In genomic region chr4:45578554-45579370, GRCm38 (mm10) we compare ENCODE assay signal across 8 mouse cellular contexts. TPM values are rescaled to one million over a fixed set of nuclear protein-coding genes. Genes with fewer than 3 reads are reported as not detected.
DNase-seq lines count a peak whose midpoint lies in the region; ATAC-seq and TF ChIP-seq lines count a peak whose summit lies in the region.

No protein-coding gene starts in this region.

- H3K4me1 ChIP-seq in forebrain, embryonic 14.5 days (ENCODE audit: control insufficient read depth, insufficient read depth, low read length): 0 out of 2 replicates have a peak, but pooled peaks cover 4% of the 10 kb centered on the region
- peaks cover 10% of the 10 kb centered on the region for H3K4me1 ChIP-seq in forebrain, embryonic 15.5 days
- H3K4me1 ChIP-seq in kidney, embryonic 15.5 days: peaks cover 43% of the 10 kb centered on the region
- peaks cover 0 to 4% of the 10 kb centered on the region in 2 experiments; a peak in 2 of 4 replicates for H3K4me1 ChIP-seq in liver, embryonic 14.5 days (replicated peaks; ENCODE audit: control insufficient read depth in 2 of 2, insufficient read depth in 2 of 2, low read length in 1 of 2)

- no peaks in the 10 kb centered on the region for H3K27me3 ChIP-seq in forebrain, embryonic 14.5 days (replicated peaks; ENCODE audit: control insufficient read depth, insufficient read depth, low read length)
- H3K27me3 ChIP-seq in forebrain, embryonic 15.5 days: no peaks in the 10 kb centered on the region
- no peaks in the 10 kb centered on the region for H3K27me3 ChIP-seq in kidney, embryonic 15.5 days
- no peaks in the 10 kb centered on the region; the same call in 1 of the 2 replicates for H3K27me3 ChIP-seq in liver, embryonic 14.5 days (ENCODE audit: control insufficient read depth, insufficient read depth, low read length)

- H3K4me3 ChIP-seq in forebrain, embryonic 14.5 days (ENCODE audit: low read depth, low read length): no peak overlapping the region
- H3K4me3 ChIP-seq in forebrain, embryonic 15.5 days: no peak overlapping the region
- H3K4me3 ChIP-seq in kidney, embryonic 15.5 days (replicated peaks): no peak overlapping the region
- no peak overlapping the region for H3K4me3 ChIP-seq in liver, embryonic 14.5 days (ENCODE audit: insufficient read depth in 1 of 2, low read depth in 2 of 2, low read length in 2 of 2)

- WGBS in forebrain, embryonic 14.5 days: 33% methylated on average over 22 of the region's 22 CpGs
- WGBS in forebrain, embryonic 15.5 days: 23% methylated on average over 22 of the region's 22 CpGs
- whole genome bisulfite sequencing in kidney, embryonic 15.5 days: 15% methylated on average over 20 of the region's 22 CpGs
- 47% methylated on average over 21 of the region's 22 CpGs for WGBS in liver, embryonic 14.5 days (ENCODE audit: insufficient replicate concordance)

- H3K9ac ChIP-seq in forebrain, embryonic 14.5 days (ENCODE audit: low read length): no peak overlapping the region
- H3K9ac ChIP-seq in forebrain, embryonic 15.5 days (replicated peaks): no peak overlapping the region
- no peak overlapping the region for H3K9ac ChIP-seq in kidney, embryonic 15.5 days
- H3K9ac ChIP-seq in liver, embryonic 14.5 days (replicated peaks): no peak overlapping the region

- no peak overlapping the region for H3K27ac ChIP-seq in forebrain, embryonic 14.5 days (ENCODE audit: low read depth, low read length)
- no peak overlapping the region for H3K27ac ChIP-seq in forebrain, embryonic 15.5 days (replicated peaks)
- peak overlapping the region; percentile 76 for H3K27ac ChIP-seq in kidney, embryonic 15.5 days
- no peak overlapping the region for H3K27ac ChIP-seq in liver, embryonic 14.5 days

- H3K36me3 ChIP-seq in forebrain, embryonic 14.5 days (ENCODE audit: control insufficient read depth, insufficient read depth, low read length): no peaks in the 10 kb centered on the region
- no peaks in the 10 kb centered on the region for H3K36me3 ChIP-seq in forebrain, embryonic 15.5 days
- no peaks in the 10 kb centered on the region for H3K36me3 ChIP-seq in kidney, embryonic 15.5 days
- H3K36me3 ChIP-seq in liver, embryonic 14.5 days (replicated peaks; ENCODE audit: control insufficient read depth, insufficient read depth, low read depth): no peaks in the 10 kb centered on the region

- peak; percentile 25 for DNase-seq in forebrain, embryonic 14.5 days (ENCODE audit: low spot score)
- peak; percentile 75 for DNase-seq in embryo, embryonic 10 days (ENCODE audit: low spot score)
- DNase-seq in liver, embryonic 14.5 days (ENCODE audit: low read depth in 3 of 3, low spot score in 3 of 3): peak in 1 of 3 experiments; percentile 16
- no peak for DNase-seq in frontal cortex, adult 2 months (ENCODE audit: extremely low spot score in 1 of 2, low spot score in 1 of 2)
- DNase-seq in cerebellum, postnatal 10 days: no peak
- no peak for DNase-seq in heart, adult 9 months (ENCODE audit: low spot score in 2 of 2)

- no peak for ATAC-seq in forebrain, embryonic 14.5 days
- no peak for ATAC-seq in forebrain, embryonic 15.5 days (replicated peaks)
- peak; percentile 44 for ATAC-seq in kidney, embryonic 15.5 days (replicated peaks; ENCODE audit: low FRiP score)
- peak; percentile 33; the same call in 1 of the 2 replicates for ATAC-seq in liver, embryonic 14.5 days (ENCODE audit: insufficient read depth)

- TF ChIP-seq CTCF in liver, embryonic 14.5 days (IDR thresholded peaks at IDR 0.05; ENCODE audit: low read depth): no peak

- no peaks in the 10 kb centered on the region for H3K9me3 ChIP-seq in forebrain, embryonic 14.5 days (replicated peaks; ENCODE audit: control insufficient read depth, low read length)
- H3K9me3 ChIP-seq in forebrain, embryonic 15.5 days: no peaks in the 10 kb centered on the region
- no peaks in the 10 kb centered on the region for H3K9me3 ChIP-seq in kidney, embryonic 15.5 days (replicated peaks)
- no peaks in the 10 kb centered on the region for H3K9me3 ChIP-seq in liver, embryonic 14.5 days (ENCODE audit: control insufficient read depth, low read length)

- no peak overlapping the region for H3K4me2 ChIP-seq in forebrain, embryonic 14.5 days (ENCODE audit: low read length)
- H3K4me2 ChIP-seq in forebrain, embryonic 15.5 days (replicated peaks): no peak overlapping the region
- no peak overlapping the region for H3K4me2 ChIP-seq in kidney, embryonic 15.5 days
- no peak overlapping the region for H3K4me2 ChIP-seq in liver, embryonic 14.5 days (ENCODE audit: low read depth)

- TF ChIP-seq EP300 in liver, embryonic 14.5 days (IDR thresholded peaks at IDR 0.05; ENCODE audit: low read depth): no peak

RNA-seq across cellular contexts. Expression of gene Shb, which starts 46.5 kb away (rescaled TPM):
- 14.1 and 14.5 TPM in 2 replicates for polyA plus RNA-seq in forebrain, embryonic 14.5 days (2014; fragmentation: Nextera tagmentation; extraction: Ambion mirVana)
- 13.1 and 13.3 TPM in 2 replicates for polyA plus RNA-seq in forebrain, embryonic 15.5 days (2015; fragmentation: Nextera tagmentation; extraction: Ambion mirVana)
- polyA plus RNA-seq in kidney, embryonic 15.5 days (2015; fragmentation: Nextera tagmentation; extraction: Ambion mirVana): 3.8 and 4.9 TPM in 2 replicates
- 6.7 and 8.8 TPM in 2 replicates for polyA plus RNA-seq in liver, embryonic 14.5 days (2012; rRNA removed)
- polyA plus RNA-seq in liver, embryonic 14.5 days (2014; fragmentation: Nextera tagmentation; extraction: Ambion mirVana): 5.0 and 6.6 TPM in 2 replicates
- polyA plus RNA-seq in frontal cortex, adult 2 months (2012; rRNA removed): 16.0 and 20.0 TPM in 2 replicates

Comparison
In these comparisons a context has a peak if more than half of its experiments do, and no peak if none do; other contexts are left out.
1. ATAC-seq: peak in kidney, embryonic 15.5 days (single experiment) and liver, embryonic 14.5 days (single experiment); none in forebrain, embryonic 14.5 days (single experiment) and forebrain, embryonic 15.5 days (single experiment).
2. DNase-seq: peak in forebrain, embryonic 14.5 days (single experiment) and embryo, embryonic 10 days (single experiment); none in frontal cortex, adult 2 months (0 of 2), cerebellum, postnatal 10 days (0 of 2) and heart, adult 9 months (0 of 2).